Mouse (Mus musculus) limb, embryonic 10.5 days (tissue): Measurements from ENCODE around the gene Ola1. TPM values are rescaled to one million over a fixed set of nuclear protein-coding genes. Genes with fewer than 3 reads are reported as not detected.

ENCODE experiments used
- DNase-seq: peaks from one replicate; pipeline ENCODE4 v3.0.0-alpha.2; 2017; ENCODE audit warnings: low spot score
- H3K27ac ChIP-seq: fragments of 300-500 bp; sonication (generic); 2 replicates; pipeline ENCODE4 v1.5.1; 2016; ENCODE audit warnings: mild to moderate bottlenecking
- H3K27me3 ChIP-seq: fragments of 300-500 bp; sonication (generic); 2 replicates; pipeline ENCODE4 v1.6.1; 2016; ENCODE audit warnings: low read depth, mild to moderate bottlenecking; ENCODE audit not compliant: poor library complexity, severe bottlenecking
- H3K36me3 ChIP-seq: fragments of 300-500 bp; sonication (generic); 2 replicates; pipeline ENCODE4 v1.6.1; 2016; ENCODE audit warnings: mild to moderate bottlenecking, moderate library complexity
- H3K4me1 ChIP-seq: fragments of 300-500 bp; sonication (generic); 2 replicates; pipeline ENCODE4 v1.6.1; 2016
- H3K4me3 ChIP-seq: fragments of 300-500 bp; sonication (generic); 2 replicates; pipeline ENCODE4 v1.5.1; 2016; ENCODE audit warnings: mild to moderate bottlenecking, moderate library complexity
- H3K9me3 ChIP-seq: fragments of 300-500 bp; sonication (generic); replicated peaks from 2 replicates; pipeline ENCODE4 v1.6.1; 2016; ENCODE audit warnings: mild to moderate bottlenecking
- WGBS: fragments of 180-500 bp; shearing (Covaris S2); methylation state at CpG from one replicate; pipeline ENCODE4 v1.1.7; 2016; 5-methylcytosine and 5-hydroxymethylcytosine counted together
- polyA plus RNA-seq: library from polyadenylated mRNA; unstranded; fragments of >200 nt; fragmentation: Nextera tagmentation; extraction: Ambion mirVana; gene quantifications from 2 replicates; pipeline ENCODE4 v1.2.1, GENCODE M21; 2016

The Ola1 gene
- 107 and 112 TPM in 2 replicates for polyA plus RNA-seq

- DNase-seq = no peak
- 86% methylated on average over 5 of the region's 5 CpGs for WGBS
- no peak within 1 kb of the TSS for H3K4me3 ChIP-seq
- H3K27ac ChIP-seq = no peak within 1 kb of the TSS
- H3K36me3 ChIP-seq = no peaks in the 10 kb centered on the region
- peaks cover 10% of the 10 kb centered on the region for H3K4me1 ChIP-seq
- no peaks in the 10 kb centered on the region for H3K27me3 ChIP-seq
- no peaks in the 10 kb centered on the region for H3K9me3 ChIP-seq
Measured at GRCm38 (mm10) chr2:73218913-73219312, at the start of gene Ola1. TSS of gene Ola1 (minus strand) at chr2:73218924.

GRCm38 (mm10) chr2:73268281-73268680 is 49.6 kb upstream of the Ola1 start:
- no peak overlapping the region for H3K4me3 ChIP-seq
- peaks cover 70% of the 10 kb centered on the region for H3K4me1 ChIP-seq
- no peaks in the 10 kb centered on the region for H3K36me3 ChIP-seq
- H3K27ac ChIP-seq = no peak overlapping the region
- peaks cover 100% of the 10 kb centered on the region for H3K27me3 ChIP-seq
- DNase-seq = peak; percentile 58
- no peaks in the 10 kb centered on the region for H3K9me3 ChIP-seq
- WGBS = 2% methylated on average over 12 of the region's 12 CpGs

- under 1% methylated on average over 4 of the region's 4 CpGs for WGBS
- Histone ChIP-seq H3K4me3 (no peak overlapping the region), H3K36me3 (no peaks in the 10 kb centered on the region), H3K9me3 (no peaks in the 10 kb centered on the region), H3K27me3 (peaks cover 100% of the 10 kb centered on the region), H3K27ac (no peak overlapping the region), H3K4me1 (peaks cover 70% of the 10 kb centered on the region)
- DNase-seq = no peak
Measured at GRCm38 (mm10) chr2:73267818-73268217, 49.1 kb upstream of the Ola1 start.

- Histone ChIP-seq H3K36me3 (no peaks in the 10 kb centered on the region), H3K9me3 (no peaks in the 10 kb centered on the region), H3K27ac (no peak overlapping the region), H3K4me3 (no peak overlapping the region), H3K4me1 (peaks cover 67% of the 10 kb centered on the region), H3K27me3 (peaks cover 100% of the 10 kb centered on the region)
- WGBS = 15% methylated on average over 3 of the region's 3 CpGs
- no peak for DNase-seq
Measured at GRCm38 (mm10) chr2:73267231-73267630, 48.5 kb upstream of the Ola1 start.

GRCm38 (mm10) chr2:73266623-73267022 is 47.9 kb upstream of the Ola1 start:
- Histone ChIP-seq H3K9me3 (no peaks in the 10 kb centered on the region), H3K27me3 (peaks cover 100% of the 10 kb centered on the region), H3K36me3 (no peaks in the 10 kb centered on the region), H3K27ac (no peak overlapping the region), H3K4me1 (peaks cover 61% of the 10 kb centered on the region), H3K4me3 (no peak overlapping the region)
- 56% methylated on average over 1 of the region's 1 CpGs for WGBS
- no peak for DNase-seq

GRCm38 (mm10) chr2:73266011-73266410 is 47.3 kb upstream of the Ola1 start:
- 3% methylated on average over 5 of the region's 5 CpGs for WGBS
- H3K4me1 ChIP-seq = peaks cover 55% of the 10 kb centered on the region

GRCm38 (mm10) chr2:73264611-73265195 is 46.0 kb upstream of the Ola1 start:
- WGBS = 3% methylated on average over 11 of the region's 11 CpGs
- DNase-seq = peak; percentile 57
- no peaks in the 10 kb centered on the region for H3K36me3 ChIP-seq
- no peak overlapping the region for H3K27ac ChIP-seq
- peak overlapping the region; percentile 57 for H3K4me3 ChIP-seq
- no peaks in the 10 kb centered on the region for H3K9me3 ChIP-seq
- peaks cover 44% of the 10 kb centered on the region for H3K4me1 ChIP-seq
- H3K27me3 ChIP-seq = peaks cover 82% of the 10 kb centered on the region

More at GRCm38 (mm10) chr2:73266011-73266410, 47.3 kb upstream of the Ola1 start:
- Histone ChIP-seq H3K36me3 (no peaks in the 10 kb centered on the region), H3K27ac (no peak overlapping the region), H3K4me3 (no peak overlapping the region), H3K9me3 (no peaks in the 10 kb centered on the region), H3K27me3 (peaks cover 95% of the 10 kb centered on the region)
- DNase-seq = peak; percentile 41

- no peaks in the 10 kb centered on the region for H3K9me3 ChIP-seq
- H3K27me3 ChIP-seq = peaks cover 75% of the 10 kb centered on the region
- under 1% methylated on average over 38 of the region's 38 CpGs for WGBS
- H3K4me3 ChIP-seq = peak overlapping the region; percentile 57
- peaks cover 39% of the 10 kb centered on the region for H3K4me1 ChIP-seq
- no peaks in the 10 kb centered on the region for H3K36me3 ChIP-seq
- H3K27ac ChIP-seq = peak overlapping the region; percentile 78
- DNase-seq = peak; percentile 72
Measured at GRCm38 (mm10) chr2:73263794-73264610, 45.3 kb upstream of the Ola1 start.

- Histone ChIP-seq H3K27ac (peak overlapping the region; percentile 78), H3K9me3 (no peaks in the 10 kb centered on the region), H3K4me3 (peak overlapping the region; percentile 57), H3K36me3 (no peaks in the 10 kb centered on the region), H3K4me1 (peaks cover 38% of the 10 kb centered on the region), H3K27me3 (peaks cover 68% of the 10 kb centered on the region)
- DNase-seq = no peak
- WGBS = 3% methylated on average over 16 of the region's 16 CpGs
Measured at GRCm38 (mm10) chr2:73263172-73263765, 44.5 kb upstream of the Ola1 start.

- Histone ChIP-seq H3K27ac (no peak overlapping the region), H3K36me3 (no peaks in the 10 kb centered on the region), H3K4me1 (peaks cover 6% of the 10 kb centered on the region), H3K4me3 (no peak overlapping the region), H3K27me3 (0 out of 2 replicates have a peak, but pooled peaks cover 4% of the 10 kb centered on the region), H3K9me3 (no peaks in the 10 kb centered on the region)
- 79% methylated on average over 4 of the region's 4 CpGs for WGBS
- no peak for DNase-seq
Measured at GRCm38 (mm10) chr2:73248701-73249100, 30.0 kb upstream of the Ola1 start.

GRCm38 (mm10) chr2:73241299-73241698 is 22.6 kb upstream of the Ola1 start:
- Histone ChIP-seq H3K36me3 (no peaks in the 10 kb centered on the region), H3K9me3 (no peaks in the 10 kb centered on the region), H3K4me3 (no peak overlapping the region), H3K27ac (no peak overlapping the region), H3K4me1 (peaks cover 9% of the 10 kb centered on the region), H3K27me3 (no peaks in the 10 kb centered on the region)
- 78% methylated on average over 4 of the region's 4 CpGs for WGBS
- no peak for DNase-seq

GRCm38 (mm10) chr2:73231081-73231480 is 12.4 kb upstream of the Ola1 start:
- H3K4me1 ChIP-seq = no peaks in the 10 kb centered on the region
- no peaks in the 10 kb centered on the region for H3K9me3 ChIP-seq
- H3K27ac ChIP-seq = no peak overlapping the region
- no peaks in the 10 kb centered on the region for H3K36me3 ChIP-seq
- H3K27me3 ChIP-seq = no peaks in the 10 kb centered on the region
- no peak overlapping the region for H3K4me3 ChIP-seq
- WGBS = 63% methylated on average over 3 of the region's 3 CpGs
- no peak for DNase-seq
